Mouse (Mus musculus) small intestine, adult 2 months (tissue): ENCODE results near the gene Zfp800.

Experiments used
- CTCF ChIP-seq: fragments of 200-500 bp; IDR thresholded peaks from 2 replicates; pipeline ENCODE4 v1.5.1; 2012; ENCODE audit warnings: low read depth, mild to moderate bottlenecking, control low read depth, inconsistent platforms, low read length, moderate library complexity, mixed read lengths; ENCODE audit not compliant: insufficient replicate concordance, insufficient read length; ENCODE audit errors: extremely low read depth
- POLR2A ChIP-seq: fragments of 200-500 bp; IDR thresholded peaks from 2 replicates; pipeline ENCODE4 v1.6.1; 2012; ENCODE audit warnings: low read depth, mild to moderate bottlenecking, control low read depth, inconsistent platforms, low read length, moderate library complexity

DNA sequence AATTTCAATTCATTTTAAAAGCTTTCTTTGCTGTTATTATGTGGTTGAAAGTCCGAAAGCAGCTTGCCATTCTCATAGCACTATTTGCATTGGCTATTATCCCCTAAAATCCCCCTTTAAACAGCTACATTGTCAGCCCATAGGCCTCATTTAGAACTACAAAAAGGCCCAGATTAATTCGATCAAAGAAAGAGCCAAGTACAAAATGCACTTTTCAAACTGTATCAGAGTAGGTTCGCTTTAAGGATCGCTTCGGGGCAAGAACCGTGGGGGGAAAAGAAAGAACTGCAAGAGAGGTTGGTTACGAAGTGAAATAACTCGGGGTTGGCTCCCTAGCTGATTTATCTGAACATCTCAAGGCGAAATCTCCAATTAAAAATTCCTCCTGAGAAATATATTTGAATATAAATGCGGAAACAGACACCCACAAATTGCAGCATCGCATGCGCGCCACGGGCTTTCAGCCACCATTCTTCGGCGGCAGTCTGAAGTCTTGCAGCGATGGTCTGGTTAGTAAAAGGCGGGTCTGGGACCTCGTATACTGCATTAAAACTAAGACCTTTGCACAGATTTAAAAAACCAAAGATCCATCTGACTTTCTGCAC, 850 bp downstream of the Zfp800 start:
- no peak for TF ChIP-seq CTCF
- no peak for TF ChIP-seq POLR2A
